Mouse (Mus musculus) kidney, adult 10 weeks (tissue): ENCODE results near the gene Prdm1. TPM values are rescaled to one million over a fixed set of nuclear protein-coding genes. Genes with fewer than 3 reads are reported as not detected.

Experiments used
- polyA plus RNA-seq: library from polyadenylated mRNA; stranded (reverse); fragments of 350-450 nt; fragmentation: Illumina TruSeq; extraction: RNeasy Lipid Tissue Mini Kit (QIAGEN cat#74804); gene quantifications from one replicate; pipeline ENCODE4 v1.2.3, GENCODE M21; 2014; ENCODE audit warnings: low read depth, low replicate concordance

The Prdm1 gene
- polyA plus RNA-seq: 2.4 TPM

DNA sequence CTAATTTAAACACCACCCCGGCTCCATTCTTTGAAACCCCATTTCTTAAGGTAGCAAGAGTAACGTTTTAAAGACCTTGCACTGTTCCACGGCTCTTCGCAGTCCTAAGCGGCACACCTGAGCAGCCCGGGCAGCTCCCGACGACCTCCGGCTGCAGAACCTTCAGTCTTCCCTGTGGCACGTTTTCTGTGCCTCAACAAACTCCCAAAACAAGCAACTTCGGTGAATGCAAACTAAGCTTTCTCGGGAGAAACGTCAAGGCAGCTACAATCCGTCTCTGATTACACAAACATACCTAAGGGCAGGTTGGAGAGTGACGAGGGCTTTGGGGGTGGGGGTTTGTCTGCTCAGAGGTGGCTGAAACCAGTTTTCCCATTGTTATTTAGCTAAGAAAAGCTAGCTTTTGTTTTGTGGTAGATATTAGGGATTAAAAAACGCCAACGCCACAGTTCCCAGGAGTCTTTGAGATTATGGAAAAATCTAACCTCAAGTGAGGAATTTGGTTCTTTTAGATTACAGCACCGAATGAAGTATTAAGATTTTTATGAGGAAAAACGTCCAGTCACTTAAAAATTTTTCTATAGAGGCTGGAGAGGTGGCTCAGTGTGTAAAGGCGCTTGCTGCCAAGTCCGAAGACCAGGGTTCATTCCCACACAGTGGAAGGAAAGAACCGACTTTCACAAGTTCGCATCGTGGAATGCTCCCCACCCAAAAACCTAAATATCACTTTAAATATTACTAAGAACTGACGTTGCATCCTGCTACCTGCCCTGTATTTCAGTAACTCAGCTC is at the start of gene Prdm1:
Gene Prdm1 (minus strand): TSS at position 211 of the 792 bp plus-strand sequence.

